Mouse (Mus musculus) mouse trophoblast stem cell (cell line): ENCODE results near the gene Platr25.
"Not testable (repeated sequence)": the region's sequence is repeated elsewhere in the genome, so short reads cannot be mapped to it uniquely, and the experiment has no call there.

Experiments
- in situ Hi-C, 2 experiments: fragments of 300-500 bp; cut with MseI, MboI; formaldehyde crosslinking; loops; 2 replicates in 1 of 2; 3 replicates in 1 of 2; pipeline ENCODE4 v1.15.1; 2025

The Platr25 gene

DNA sequence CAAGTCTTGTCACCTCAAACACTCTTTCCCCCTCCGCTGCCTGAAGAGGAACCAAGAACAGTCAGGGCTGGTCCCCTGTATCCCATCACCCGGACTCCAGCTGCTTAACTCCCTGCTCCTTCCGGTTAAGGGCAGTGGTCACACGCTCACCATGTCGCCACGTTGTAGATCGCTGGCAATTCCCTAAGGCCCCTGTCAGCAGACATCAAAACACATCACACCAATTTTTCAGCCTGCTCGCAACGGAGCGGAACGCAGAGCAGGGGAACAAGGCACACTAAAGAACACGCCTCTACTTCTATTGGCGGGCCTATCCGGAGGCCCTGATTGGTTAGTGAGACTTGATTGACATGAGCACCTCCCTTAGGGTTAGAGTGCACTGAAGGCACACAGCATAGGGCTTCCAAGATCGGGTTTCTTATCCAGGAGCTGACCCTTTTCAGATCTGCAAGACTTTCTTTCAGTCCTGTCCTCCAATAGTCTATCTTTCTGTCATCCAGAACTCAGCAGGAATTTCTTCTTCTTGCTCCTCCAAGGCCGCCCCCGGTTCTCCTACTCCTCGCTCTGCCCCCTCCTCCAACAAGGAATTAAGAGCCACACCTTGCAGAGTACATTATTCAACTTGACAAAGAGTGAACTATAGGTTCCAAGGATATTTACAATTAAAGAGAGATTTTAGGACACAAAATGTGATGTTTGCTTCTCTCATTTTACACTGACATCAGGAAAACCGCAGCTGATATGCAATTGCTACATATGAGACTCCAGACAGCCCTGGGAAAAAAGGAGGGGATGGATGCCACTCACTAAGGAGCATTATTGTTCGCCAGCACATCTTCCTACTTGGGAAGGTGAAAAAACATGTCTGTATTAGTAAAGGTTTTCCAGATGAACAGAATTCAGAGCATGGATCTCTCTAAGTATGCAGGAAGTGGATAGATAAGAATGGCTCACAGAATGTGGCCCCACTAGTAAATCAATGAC lies at the start of gene Platr25:
Gene Platr25, minus strand, starts transcription at position 278 of the 984 bp plus-strand sequence.
- in situ Hi-C loops, result loop anchor here in 1 of 2 experiments (5.0 kb wide), 1 partner anchor 92 kb away; no protein-coding TSS in a partner anchor

GRCm38 (mm10) chr13:62807981-62808380 lies 47.5 kb upstream of the Platr25 start:
- in situ Hi-C loops, result not testable (repeated sequence)

DNA sequence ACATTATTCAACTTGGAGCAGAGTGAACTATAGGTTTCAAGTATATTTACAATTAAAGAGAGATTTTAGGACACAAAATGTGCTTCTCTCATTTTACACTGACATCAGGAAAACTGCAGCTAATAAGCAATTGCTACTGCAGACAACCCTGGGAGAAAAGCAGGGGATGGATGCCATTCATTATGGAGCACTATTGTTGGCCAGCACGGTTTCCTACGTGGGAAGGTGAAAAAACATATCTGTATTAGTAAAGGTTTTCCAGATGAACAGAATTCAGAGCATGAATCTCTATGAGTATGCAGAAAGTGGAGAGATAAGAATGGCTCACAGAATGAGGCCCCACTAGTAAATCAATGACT lies 25.6 kb upstream of the Platr25 start:
- in situ Hi-C loops, result not testable (repeated sequence)

DNA sequence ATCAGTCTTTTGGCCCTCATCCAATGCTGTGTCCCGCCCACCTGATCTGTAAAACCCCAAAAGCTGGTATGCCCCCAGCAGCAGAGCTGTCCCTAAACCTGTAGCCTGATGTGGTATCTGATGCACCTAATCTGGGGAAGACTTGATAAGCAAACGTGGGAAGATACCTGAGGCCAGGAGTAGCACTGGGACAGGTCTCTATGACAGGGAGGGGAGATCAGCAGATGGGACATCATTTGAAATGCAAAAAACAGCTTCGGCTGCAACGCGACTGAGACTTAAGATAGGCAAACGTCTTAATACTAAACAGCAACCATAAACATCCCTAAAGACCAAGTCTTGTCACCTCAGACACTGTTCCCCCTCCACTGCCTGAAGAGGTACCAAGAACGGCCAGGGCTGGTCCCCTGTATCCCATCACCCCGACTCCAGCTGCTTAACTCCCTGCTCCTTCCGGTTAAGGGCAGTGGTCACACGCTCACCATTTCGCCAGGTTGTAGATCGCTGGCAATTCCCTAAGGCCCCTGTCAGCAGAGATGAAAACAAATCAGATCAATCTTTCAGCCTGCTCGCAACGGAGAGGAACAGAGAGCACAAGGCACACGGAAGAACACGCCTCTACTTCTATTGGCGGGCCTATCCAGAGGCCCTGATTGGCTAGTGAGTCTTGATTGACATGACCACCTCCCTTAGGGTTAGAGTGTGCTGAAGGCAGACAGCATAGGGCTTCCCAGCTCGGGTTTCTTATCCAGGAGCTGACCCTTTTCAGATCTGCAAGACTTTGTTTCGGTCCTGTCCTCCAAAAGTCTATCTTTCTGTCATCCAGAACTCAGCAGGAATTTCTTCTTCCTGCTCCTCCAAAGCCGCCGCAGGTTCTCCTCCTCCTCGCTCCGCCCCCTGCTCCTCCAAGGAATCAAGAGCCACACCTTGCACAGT lies 25.0 kb upstream of the Platr25 start, which contains the start of gene Gm5141:
Gene Gm5141, minus strand, starts transcription at position 610 of the 936 bp plus-strand sequence.
- in situ Hi-C loops, result not testable (repeated sequence)

- in situ Hi-C loops, result loop anchor here in 1 of 2 experiments (5.0 kb wide), 1 partner anchor 88 kb away; no protein-coding TSS in a partner anchor
These were observed 3.3 kb upstream of the Platr25 start for GRCm38 (mm10) chr13:62763806-62764205.

DNA sequence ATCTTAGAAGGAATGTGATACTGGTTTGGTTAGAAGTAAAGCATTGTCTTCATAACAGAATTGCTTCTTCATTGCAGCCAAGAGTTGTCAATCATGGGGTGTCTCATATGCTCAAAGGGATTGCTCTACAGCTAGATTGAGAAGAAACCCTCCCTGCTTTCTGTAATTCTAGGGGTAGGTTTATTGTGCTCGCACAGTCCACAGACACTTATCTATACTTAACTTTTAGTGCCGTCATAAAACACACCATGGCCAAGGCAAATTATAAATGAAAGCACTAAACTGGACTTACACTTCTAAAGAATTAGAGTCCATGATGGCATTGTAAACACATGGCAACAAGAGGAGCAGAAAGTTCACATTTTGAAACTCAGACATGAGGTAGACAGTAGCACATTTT lies 27.2 kb downstream of the Platr25 start:
- in situ Hi-C loops, result no loop called here

- in situ Hi-C loops, result not testable (repeated sequence)
These were observed 47.9 kb downstream of the Platr25 start for GRCm38 (mm10) chr13:62712611-62713010.

DNA sequence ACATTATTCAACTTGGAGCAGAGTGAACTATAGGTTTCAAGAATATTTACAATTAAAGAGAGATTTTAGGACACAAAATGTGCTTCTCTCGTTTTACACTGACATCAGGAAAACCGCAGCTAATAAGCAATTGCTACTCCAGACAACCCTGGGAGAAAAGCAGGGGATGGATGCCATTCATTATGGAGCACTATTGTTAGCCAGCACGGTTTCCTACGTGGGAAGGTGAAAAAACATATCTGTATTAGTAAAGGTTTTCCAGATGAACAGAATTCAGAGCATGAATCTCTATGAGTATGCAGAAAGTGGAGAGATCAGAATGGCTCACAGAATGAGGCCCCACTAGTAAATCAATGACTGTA lies 75.2 kb downstream of the Platr25 start:
- in situ Hi-C loops, result not testable (repeated sequence)

DNA sequence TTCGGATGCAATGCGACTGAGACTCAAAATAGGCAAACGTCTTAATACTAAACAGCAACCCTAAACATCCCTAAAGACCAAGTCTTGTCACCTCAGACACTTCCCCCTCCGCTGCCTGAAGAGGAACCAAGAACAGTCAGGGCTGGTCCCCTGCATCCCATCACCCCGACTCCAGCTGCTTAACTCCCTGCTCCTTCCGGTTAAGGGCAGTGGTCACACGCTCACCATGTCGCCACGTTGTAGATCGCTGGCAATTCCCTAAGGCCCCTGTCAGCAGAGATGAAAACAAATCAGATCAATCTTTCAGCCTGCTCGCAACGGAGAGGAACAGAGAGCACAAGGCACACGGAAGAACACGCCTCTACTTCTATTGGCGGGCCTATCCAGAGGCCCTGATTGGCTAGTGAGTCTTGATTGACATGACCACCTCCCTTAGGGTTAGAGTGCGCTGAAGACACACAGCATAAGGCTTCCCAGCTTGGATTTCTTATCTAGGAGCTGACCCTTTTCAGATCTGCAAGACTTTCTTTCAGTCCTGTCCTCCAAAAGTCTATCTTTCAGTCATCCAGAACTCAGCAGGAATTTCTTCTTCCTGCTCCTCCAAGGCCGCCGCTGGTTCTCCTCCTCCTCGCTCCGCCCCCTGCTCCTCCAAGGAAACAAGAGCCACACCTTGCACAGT lies 75.8 kb downstream of the Platr25 start:
- in situ Hi-C loops, result not testable (repeated sequence)

DNA sequence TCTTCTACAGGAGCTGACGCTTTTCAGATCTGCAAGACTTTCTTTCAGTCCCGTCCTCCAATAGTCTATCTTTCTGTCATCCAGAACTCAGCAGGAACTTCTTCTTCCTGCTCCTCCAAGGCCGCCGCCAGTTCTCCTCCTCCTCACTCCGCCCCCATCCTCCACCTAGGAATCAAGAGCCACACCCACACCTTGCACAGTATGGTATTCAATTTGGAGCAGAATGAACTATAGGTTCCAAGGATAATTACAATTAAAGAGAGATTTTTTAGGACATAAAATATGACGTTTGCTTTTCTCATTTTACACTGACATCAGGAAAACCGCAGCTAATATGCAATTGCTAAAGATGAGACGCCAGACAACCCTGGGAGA lies 107.2 kb downstream of the Platr25 start:
- in situ Hi-C loops, result no loop called here

DNA sequence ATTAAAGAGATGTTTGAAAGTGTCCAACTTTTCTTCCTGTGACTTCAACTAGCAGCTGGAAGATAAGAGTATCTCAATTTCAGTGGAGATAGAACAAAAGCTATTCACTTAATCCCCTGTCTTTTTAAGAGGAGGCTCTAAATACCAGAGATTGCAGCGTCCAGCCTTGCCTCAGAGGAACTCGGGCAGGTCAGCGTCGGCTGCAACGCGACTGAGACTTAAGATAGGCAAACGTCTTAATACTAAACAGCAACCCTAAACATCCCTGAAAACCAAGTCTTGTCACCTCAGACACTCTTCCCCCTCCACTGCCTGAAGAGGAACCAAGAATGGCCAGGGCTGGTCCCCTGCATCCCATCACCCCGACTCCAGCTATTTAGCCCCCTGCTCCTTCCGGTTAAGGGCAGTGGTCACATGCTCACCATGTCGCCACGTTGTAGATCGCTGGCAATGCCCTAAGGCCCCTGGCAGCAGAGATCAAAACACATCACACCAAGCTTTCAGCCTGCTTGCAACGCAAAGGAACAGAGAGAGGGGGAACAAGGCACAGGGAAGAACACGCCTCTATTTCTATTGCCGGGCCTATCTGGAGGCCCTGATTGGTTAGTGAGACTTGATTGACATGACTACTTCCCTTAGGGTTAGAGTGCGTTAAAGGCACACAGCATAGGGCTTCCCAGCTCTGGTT lies 107.7 kb downstream of the Platr25 start:
- in situ Hi-C loops, result not testable (repeated sequence)

GRCm38 (mm10) chr13:62627071-62627470 lies 133.4 kb downstream of the Platr25 start:
- in situ Hi-C loops, result loop anchor here (10.0 to 25.0 kb wide), 2 partner anchors 228 to 235 kb away; partner anchors contain the start of gene Fbp2 (in 2 of the 2)

DNA sequence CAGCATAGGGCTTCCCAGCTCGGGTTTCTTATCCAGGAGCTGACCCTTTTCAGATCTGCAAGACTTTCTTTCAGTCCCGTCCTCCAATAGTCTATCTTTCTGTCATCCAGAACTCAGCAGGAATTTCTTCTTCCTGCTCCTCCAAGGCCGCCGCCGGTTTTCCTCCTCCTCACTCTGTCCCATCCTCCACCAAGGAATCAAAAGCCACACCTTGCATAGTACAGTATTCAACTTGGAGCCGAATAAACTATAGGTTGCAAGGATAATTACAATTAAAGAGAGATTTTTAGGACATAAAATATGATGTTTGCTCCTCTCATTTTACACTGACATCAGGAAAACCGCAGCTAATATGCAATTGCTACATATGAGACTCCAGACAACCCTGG lies 136.2 kb downstream of the Platr25 start:
- in situ Hi-C loops, result loop anchor here (5.0 to 10.0 kb wide), 2 partner anchors 133 to 231 kb away; partner anchors contain the start of gene Fbp2 (in 1 of the 2)

DNA sequence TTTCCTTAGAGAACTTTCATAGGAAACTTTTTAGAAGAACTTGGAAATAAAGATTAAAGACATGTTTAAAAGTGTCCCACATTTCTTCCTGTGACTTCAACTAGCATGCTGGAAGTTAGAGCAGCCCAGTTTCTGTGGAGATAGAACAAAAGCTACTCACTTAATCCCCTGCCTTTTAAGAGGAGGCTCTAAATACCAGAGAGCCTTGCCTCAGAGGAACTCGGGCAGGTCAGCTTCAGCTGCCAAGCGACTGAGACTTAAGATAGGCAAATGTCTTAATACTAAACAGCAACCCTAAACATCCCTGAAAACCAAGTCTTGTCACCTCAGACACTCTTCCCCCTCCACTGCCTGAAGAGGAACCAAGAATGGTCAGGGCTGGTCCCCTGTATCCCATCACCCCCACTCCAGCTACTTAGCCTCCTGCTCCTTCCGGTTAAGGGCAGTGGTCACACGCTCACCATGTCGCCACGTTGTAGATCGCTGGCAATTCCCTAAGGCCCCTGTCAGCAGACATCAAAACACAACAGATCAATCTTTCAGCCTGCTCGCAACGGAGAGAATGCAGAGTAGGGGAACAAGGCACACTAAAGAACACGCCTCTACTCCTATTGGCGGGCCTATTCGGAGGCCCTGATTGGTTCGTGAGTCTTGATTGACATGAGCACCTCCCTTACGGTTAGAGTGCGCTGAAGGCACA lies 136.8 kb downstream of the Platr25 start, which contains the start of gene 6720489N17Rik:
Gene 6720489N17Rik, minus strand, starts transcription at position 606 of the 700 bp plus-strand sequence.
- in situ Hi-C loops, result loop anchor here (5.0 to 10.0 kb wide), 2 partner anchors 134 to 231 kb away; partner anchors contain the start of gene Fbp2 (in 1 of the 2)
